Mouse (Mus musculus): ENCODE measurements at regions not wholly inside any gene's neighbourhood (a gene's known extent, or its start where the extent isn't known, plus 50 kb on each side); places are given as distances from the start of the nearest gene placed in this dataset.
A peak's percentile ranks its signal among the peaks of the same experiment; 100 is the strongest.
"Not testable (repeated sequence)": the region's sequence is repeated elsewhere in the genome, so short reads cannot be mapped to it uniquely, and the experiment has no call there.

DNA sequence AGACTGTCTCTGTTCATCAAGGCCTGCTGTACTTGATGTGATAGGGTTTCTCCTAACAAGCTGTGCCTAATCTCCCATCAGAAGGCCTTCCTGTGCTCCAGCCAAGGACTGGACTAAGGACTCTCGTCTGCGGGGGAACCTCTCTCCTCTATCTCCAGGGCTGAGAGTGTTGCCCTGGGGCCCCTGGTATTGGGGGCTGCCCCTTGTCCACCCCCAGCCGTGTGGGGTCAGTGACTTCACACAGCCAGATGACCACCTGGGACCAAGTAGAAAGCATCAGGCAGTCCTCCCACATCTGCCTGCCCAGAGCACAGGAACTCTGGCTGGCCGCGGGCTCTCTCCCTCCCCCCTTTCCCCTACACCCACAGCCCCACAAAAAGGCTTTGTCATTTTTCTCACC lies 651.5 kb upstream of the Kif2b start:
- WGBS, result 65% methylated on average over 5 of the region's 5 CpGs
- H3K36me3 ChIP-seq (replicated peaks), result no peaks in the 10 kb centered on the region

DNA sequence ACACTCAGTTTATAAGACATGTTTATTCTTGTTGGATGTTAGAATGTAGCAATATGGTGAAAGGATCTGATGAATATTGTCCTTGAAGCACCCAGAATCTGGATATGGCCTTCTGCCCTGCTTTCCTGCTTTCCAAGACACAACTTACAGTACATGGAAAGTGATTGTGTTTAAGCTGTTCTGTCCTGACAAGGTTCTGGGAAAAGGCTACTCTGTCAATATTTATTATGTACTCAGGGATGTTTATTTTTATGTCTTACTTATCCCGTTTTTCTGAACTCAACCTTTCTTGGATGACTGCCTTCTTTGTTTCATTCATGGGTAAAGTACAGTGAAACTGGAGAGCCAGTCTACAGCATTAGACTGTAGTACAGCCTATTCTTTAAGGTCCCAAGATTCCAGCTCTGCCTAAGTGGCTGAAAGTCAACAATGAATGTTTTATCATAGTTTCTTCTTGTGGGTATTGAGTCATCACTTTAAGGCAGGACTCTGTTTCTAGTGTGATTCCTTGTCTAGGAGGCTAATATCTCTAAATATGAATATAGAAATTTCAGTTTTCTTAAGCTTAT lies 631.7 kb upstream of the Kif2b start:
- ATAC-seq (replicated peaks), result no peak
- H3K4me3 ChIP-seq, result no peak overlapping the region

More for the DNA sequence above, 651.5 kb upstream of the Kif2b start:
- Histone ChIP-seq H3K9me3 (no peaks in the 10 kb centered on the region), H3K27me3 (replicated peaks) (no peaks in the 10 kb centered on the region), H3K4me2 (no peak overlapping the region), H3K4me3 (no peak overlapping the region), H3K9ac (no peak overlapping the region), H3K27ac (no peak overlapping the region), H3K4me1 (no peaks in the 10 kb centered on the region)
- ATAC-seq (replicated peaks), result no peak

DNA sequence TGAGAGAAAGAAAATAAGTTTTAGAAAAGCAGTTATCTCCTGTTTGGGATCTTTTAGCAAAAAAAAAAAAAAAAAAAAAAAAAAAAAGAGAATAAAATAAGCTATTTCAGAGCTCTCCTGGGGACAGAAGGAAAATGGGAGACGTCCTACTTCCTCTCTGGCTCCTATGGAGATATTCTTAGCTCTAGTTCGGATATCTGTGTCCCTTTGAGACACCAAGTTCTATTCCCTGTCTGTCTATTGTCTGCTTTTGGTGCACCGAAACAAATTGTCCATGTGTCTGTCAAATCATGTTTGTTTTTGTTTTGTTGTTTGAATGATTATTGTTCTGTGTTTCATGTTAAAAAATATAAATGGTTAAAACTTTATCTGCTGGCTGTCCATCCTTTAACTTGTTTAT lies 601.0 kb upstream of the Kif2b start:
- WGBS, result 72% methylated on average over 3 of the region's 3 CpGs
- ATAC-seq (replicated peaks), result not testable (repeated sequence)

More for the DNA sequence above, 631.7 kb upstream of the Kif2b start:
- H3K9me3 ChIP-seq, result no peaks in the 10 kb centered on the region
- H3K4me2 ChIP-seq, result no peak overlapping the region
- no peaks in the 10 kb centered on the region for H3K27me3 ChIP-seq (replicated peaks)
- no peaks in the 10 kb centered on the region for H3K36me3 ChIP-seq (replicated peaks)
- H3K9ac ChIP-seq, result no peak overlapping the region
- H3K4me1 ChIP-seq, result no peaks in the 10 kb centered on the region
- 56% methylated on average over 1 of the region's 1 CpGs for WGBS
- no peak overlapping the region for H3K27ac ChIP-seq

DNA sequence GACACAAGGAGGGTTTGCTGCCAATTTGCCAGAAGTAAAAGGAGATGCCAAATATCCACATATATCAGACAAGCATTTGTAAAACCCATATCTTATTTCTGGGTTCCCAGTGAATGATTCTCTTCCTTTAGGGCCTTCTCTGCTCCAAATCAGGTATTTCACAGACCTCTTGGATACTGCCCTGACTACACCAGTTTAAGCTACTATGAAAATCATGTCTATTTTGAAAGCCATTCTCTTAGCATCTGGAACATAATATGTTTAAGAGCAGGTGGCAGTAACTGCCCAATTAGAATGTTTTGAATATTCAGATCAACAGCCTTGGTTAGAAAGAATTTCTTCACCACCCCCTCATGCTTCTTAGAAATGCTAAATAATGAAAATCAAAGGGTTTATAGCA lies 575.8 kb upstream of the Kif2b start:
- Histone ChIP-seq H3K36me3 (replicated peaks) (no peaks in the 10 kb centered on the region), H3K9ac (no peak overlapping the region), H3K4me1 (no peaks in the 10 kb centered on the region), H3K4me2 (no peak overlapping the region), H3K9me3 (no peaks in the 10 kb centered on the region), H3K4me3 (no peak overlapping the region), H3K27ac (no peak overlapping the region), H3K27me3 (replicated peaks) (no peaks in the 10 kb centered on the region)
- no peak for ATAC-seq (replicated peaks)

More for the DNA sequence above, 601.0 kb upstream of the Kif2b start:
- H3K9ac ChIP-seq; H3K4me1 ChIP-seq; H3K4me3 ChIP-seq; H3K4me2 ChIP-seq; H3K27ac ChIP-seq; H3K36me3 ChIP-seq (replicated peaks); H3K27me3 ChIP-seq (replicated peaks); H3K9me3 ChIP-seq: not testable (repeated sequence)

DNA sequence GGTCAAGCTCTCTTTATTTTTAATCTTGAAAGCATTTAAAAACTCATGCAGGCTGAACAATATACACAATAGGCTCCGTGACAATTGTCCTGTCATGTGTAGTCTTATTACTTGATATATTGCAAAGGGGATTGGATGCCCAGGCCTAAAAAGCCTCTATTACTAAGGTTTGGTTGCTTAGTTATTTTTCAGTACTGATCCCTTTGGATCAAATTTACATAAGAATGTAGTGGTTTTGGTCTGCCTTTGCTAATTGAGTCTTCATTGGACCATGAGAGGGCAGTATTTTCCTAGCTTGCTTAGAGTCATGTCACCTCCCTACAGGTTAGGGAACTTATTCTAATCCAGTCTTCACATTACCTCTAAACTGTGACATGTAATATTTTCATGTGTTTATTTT lies 558.3 kb upstream of the Kif2b start:
- no peak overlapping the region for H3K4me2 ChIP-seq
- H3K4me3 ChIP-seq, result no peak overlapping the region
- no peak overlapping the region for H3K9ac ChIP-seq
- H3K27me3 ChIP-seq (replicated peaks), result no peaks in the 10 kb centered on the region
- ATAC-seq (replicated peaks), result peak; percentile 39; the same call in 1 of the 2 replicates
- no peak overlapping the region for H3K27ac ChIP-seq
- no peaks in the 10 kb centered on the region for H3K36me3 ChIP-seq (replicated peaks)
- H3K9me3 ChIP-seq, result no peaks in the 10 kb centered on the region
- 13% methylated on average over 1 of the region's 1 CpGs for WGBS
- peaks cover 5% of the 10 kb centered on the region; the same call in 1 of the 2 replicates for H3K4me1 ChIP-seq

DNA sequence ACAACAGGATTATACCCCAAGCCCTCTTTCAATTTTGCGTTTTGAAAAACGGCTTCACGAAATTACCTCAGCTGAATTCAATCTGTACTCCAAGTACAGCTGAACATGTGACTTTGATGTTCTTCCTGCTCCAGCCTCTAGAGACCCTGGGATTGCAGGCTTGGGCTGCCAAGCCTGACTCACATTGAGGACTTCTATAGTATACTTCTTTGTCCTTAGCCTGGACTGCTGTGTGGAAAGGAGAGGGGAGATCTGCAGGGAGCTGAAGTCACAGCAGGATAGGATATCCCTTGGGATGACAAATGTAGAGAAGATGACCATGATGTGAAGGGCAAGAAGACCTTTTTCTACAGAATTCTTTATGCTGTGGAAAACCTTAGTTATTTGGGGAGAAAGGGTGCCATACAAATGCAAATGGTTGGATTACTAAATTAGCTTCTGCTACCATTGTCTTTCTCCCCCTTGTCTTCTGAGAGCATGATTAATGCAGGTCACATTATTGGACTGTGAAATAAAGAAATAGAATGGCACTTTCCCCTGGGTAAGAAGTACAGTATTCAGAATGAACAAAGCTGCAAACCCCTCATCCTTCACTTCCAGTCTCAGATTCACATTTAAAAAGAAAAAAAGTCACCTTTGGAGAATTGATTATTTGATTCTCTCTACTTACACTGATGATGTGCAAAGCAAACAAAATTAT lies 557.7 kb upstream of the Kif2b start:
- WGBS, result 15% methylated on average over 3 of the region's 3 CpGs
- no peak overlapping the region for H3K27ac ChIP-seq
- ATAC-seq (replicated peaks), result no peak

DNA sequence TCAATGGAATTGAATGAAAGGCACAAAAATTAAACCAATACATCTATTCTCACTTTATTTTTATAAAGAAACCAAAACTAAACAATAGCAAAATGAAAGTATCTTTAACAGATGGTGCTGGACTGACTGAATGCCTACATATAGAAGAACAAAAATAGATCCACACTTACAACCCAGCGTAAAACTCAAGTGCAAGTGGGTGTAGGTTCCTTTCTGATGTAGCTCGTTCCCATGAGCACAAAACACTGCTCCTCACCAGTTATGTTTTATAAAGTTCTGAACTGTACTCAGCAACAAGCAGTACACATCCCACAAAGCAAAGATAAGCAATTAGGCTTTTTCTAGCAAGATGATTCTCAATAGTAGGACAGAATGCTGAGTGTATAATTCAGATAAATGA lies 507.4 kb upstream of the Kif2b start:
- H3K4me1 ChIP-seq, result no peaks in the 10 kb centered on the region
- 85% methylated on average over 2 of the region's 2 CpGs for WGBS
- H3K9me3 ChIP-seq, result no peaks in the 10 kb centered on the region
- H3K4me2 ChIP-seq, result no peak overlapping the region
- H3K4me3 ChIP-seq, result no peak overlapping the region
- H3K27ac ChIP-seq, result no peak overlapping the region
- H3K27me3 ChIP-seq (replicated peaks), result no peaks in the 10 kb centered on the region
- ATAC-seq (replicated peaks), result no peak
- no peak overlapping the region for H3K9ac ChIP-seq
- no peaks in the 10 kb centered on the region for H3K36me3 ChIP-seq (replicated peaks)

More for the DNA sequence above, 557.7 kb upstream of the Kif2b start:
- H3K4me3 ChIP-seq, result no peak overlapping the region
- H3K4me1 ChIP-seq, result peaks cover 5% of the 10 kb centered on the region; the same call in 1 of the 2 replicates
- no peaks in the 10 kb centered on the region for H3K36me3 ChIP-seq (replicated peaks)
- no peaks in the 10 kb centered on the region for H3K9me3 ChIP-seq
- H3K9ac ChIP-seq, result no peak overlapping the region
- H3K27me3 ChIP-seq (replicated peaks), result no peaks in the 10 kb centered on the region
- no peak overlapping the region for H3K4me2 ChIP-seq

DNA sequence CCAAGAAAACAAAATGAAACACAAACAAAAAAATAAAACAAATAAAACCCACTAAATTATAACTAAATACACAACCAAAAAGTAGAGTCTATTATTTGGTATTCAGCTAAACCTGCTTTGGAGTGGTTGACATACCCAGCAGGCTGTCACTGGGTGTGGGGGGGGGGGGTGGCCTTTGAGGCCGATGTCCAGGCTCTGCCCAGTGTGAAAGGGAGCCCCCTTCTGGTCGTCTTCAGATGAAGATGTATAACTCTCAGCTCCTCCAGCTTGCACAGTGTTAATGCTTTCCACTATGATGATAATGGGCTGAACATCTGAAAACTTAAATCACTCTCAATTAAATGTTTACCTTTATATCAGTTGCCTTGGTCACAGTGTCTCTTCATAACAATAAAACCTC lies 464.3 kb upstream of the Kif2b start:
- Histone ChIP-seq H3K4me3 (no peak overlapping the region), H3K27me3 (replicated peaks) (no peaks in the 10 kb centered on the region), H3K9ac (no peak overlapping the region), H3K4me1 (no peaks in the 10 kb centered on the region), H3K36me3 (replicated peaks) (no peaks in the 10 kb centered on the region), H3K27ac (no peak overlapping the region), H3K9me3 (no peaks in the 10 kb centered on the region), H3K4me2 (no peak overlapping the region)
- ATAC-seq (replicated peaks), result no peak
- 11% methylated on average over 2 of the region's 2 CpGs for WGBS

DNA sequence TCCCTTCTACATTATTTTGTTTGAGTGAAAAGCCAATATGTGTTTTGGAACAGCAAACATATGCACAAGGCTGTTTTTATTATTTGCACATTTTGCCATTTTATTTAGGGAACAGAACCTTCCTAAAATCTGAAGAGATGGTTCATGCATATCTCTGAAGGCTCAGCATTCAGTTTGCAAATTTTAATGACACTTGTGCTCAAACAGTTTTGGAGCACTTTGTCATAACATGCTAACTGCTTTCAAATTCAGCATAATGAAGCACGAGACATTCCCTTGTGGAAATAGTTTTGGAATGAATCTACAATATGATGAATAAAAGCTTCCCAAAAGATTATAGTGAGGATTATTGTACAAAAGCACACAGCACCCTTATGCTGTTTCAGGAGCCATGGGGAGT lies 462.8 kb upstream of the Kif2b start:
- Histone ChIP-seq H3K27ac (no peak overlapping the region), H3K4me1 (no peaks in the 10 kb centered on the region), H3K4me2 (no peak overlapping the region), H3K9me3 (no peaks in the 10 kb centered on the region), H3K4me3 (no peak overlapping the region), H3K36me3 (replicated peaks) (no peaks in the 10 kb centered on the region), H3K27me3 (replicated peaks) (no peaks in the 10 kb centered on the region), H3K9ac (no peak overlapping the region)
- WGBS, result 70% methylated on average over 1 of the region's 1 CpGs
- ATAC-seq (replicated peaks), result no peak

DNA sequence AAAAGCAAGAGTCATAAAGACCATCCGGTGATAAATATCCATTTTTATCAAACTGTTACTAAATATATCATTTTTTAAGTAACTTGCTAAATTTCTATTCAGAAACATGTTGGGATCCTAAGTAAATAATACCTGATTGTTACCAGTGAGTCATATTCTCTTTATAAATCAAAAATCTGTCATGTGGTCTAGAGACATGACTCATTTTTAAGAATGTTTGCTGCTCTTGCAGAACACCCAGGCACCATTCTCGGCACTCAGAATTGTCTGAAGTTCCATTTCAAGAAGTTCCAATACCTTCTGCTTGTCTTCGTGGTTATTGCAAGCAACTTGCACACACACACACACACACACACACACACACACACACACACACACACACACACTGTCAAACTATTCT lies 441.1 kb upstream of the Kif2b start:
- no peak for ATAC-seq (replicated peaks)
- Histone ChIP-seq H3K4me2 (no peak overlapping the region), H3K9me3 (no peaks in the 10 kb centered on the region), H3K9ac (no peak overlapping the region), H3K4me1 (no peaks in the 10 kb centered on the region), H3K27me3 (replicated peaks) (no peaks in the 10 kb centered on the region), H3K27ac (no peak overlapping the region), H3K36me3 (replicated peaks) (no peaks in the 10 kb centered on the region), H3K4me3 (no peak overlapping the region)
- 85% methylated on average over 3 of the region's 3 CpGs for WGBS

DNA sequence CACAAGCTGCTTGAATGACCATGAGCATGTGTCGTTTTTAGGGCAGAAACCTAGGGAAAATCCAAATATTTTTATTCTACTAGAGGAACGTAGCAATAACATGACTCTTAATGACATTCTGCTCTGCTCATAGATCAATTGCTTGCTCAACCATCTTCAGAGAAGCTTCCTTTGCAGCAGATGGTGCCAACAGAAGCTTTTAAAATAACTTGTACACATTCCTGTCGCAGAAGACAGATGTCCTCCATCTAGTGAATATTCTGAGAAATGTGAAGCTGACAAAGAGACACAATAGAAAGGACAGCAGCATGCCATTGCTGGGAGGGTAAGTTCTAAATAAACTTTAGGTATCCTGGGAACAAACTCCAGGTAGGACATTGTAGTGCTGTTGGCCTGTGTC lies 433.9 kb upstream of the Kif2b start:
- Histone ChIP-seq H3K27ac (no peak overlapping the region), H3K36me3 (replicated peaks) (no peaks in the 10 kb centered on the region), H3K9me3 (no peaks in the 10 kb centered on the region), H3K27me3 (replicated peaks) (no peaks in the 10 kb centered on the region), H3K4me3 (no peak overlapping the region), H3K4me2 (no peak overlapping the region), H3K4me1 (no peaks in the 10 kb centered on the region), H3K9ac (no peak overlapping the region)
- no peak for ATAC-seq (replicated peaks)
- 89% methylated on average over 3 of the region's 3 CpGs for WGBS

DNA sequence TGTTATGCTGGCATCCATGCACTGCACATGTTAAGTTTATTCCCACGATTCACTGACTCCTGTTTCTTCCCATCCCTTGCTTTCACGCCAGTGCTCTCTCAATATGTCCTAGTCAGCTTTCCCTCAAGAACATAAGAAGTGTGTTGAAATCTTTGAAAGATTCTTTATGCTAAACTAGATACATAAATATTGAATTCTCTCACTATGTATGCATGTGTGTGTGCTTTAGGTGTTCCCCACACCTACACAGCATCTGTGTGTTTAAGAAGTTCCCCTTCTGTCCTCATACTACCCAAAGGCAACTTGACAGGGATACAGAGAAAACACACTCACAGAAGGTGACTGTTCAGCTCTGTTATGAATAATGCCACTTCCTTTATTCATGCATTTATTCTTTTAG lies 418.2 kb upstream of the Kif2b start:
- Histone ChIP-seq H3K27me3 (replicated peaks) (no peaks in the 10 kb centered on the region), H3K4me2 (no peak overlapping the region), H3K9me3 (no peaks in the 10 kb centered on the region), H3K4me3 (no peak overlapping the region), H3K4me1 (no peaks in the 10 kb centered on the region), H3K27ac (no peak overlapping the region), H3K36me3 (replicated peaks) (no peaks in the 10 kb centered on the region), H3K9ac (no peak overlapping the region)
- 85% methylated on average over 2 of the region's 2 CpGs for WGBS
- ATAC-seq (replicated peaks), result no peak

DNA sequence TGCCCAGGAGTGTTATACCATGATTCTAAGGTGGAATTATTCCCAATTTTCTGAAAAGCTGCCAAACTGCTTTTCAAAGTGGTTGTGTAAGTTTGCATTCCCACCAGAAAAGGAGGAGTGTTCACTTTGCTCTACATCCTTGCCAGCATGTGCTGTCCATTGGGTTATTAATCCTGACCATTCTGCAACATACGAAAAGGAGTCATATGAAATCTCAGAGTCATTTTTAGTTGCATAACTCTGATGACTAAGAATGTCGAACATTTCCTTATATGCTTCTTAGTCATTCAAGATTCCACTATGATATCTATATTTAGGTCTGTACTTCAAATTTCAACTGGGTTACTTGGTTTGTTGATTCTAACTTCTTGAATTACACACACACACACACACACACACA lies 392.2 kb upstream of the Kif2b start:
- ATAC-seq (replicated peaks), result no peak
- no peaks in the 10 kb centered on the region for H3K27me3 ChIP-seq (replicated peaks)
- no peak overlapping the region for H3K9ac ChIP-seq
- no peak overlapping the region for H3K4me2 ChIP-seq
- H3K27ac ChIP-seq, result no peak overlapping the region
- no peaks in the 10 kb centered on the region for H3K36me3 ChIP-seq (replicated peaks)
- 98% methylated on average over 2 of the region's 2 CpGs for WGBS
- no peaks in the 10 kb centered on the region for H3K9me3 ChIP-seq
- no peaks in the 10 kb centered on the region for H3K4me1 ChIP-seq
- H3K4me3 ChIP-seq, result no peak overlapping the region

Measured in midbrain, embryonic 15.5 days (tissue).